Mouse (Mus musculus) thymus, adult 2 months (tissue): ENCODE results near the gene Tpo.

Experiments
- CTCF ChIP-seq: fragments of 200-500 bp; IDR thresholded peaks from 2 replicates; pipeline ENCODE4 v1.5.1; 2012; ENCODE audit warnings: mild to moderate bottlenecking, control low read depth, low read length, moderate library complexity, borderline replicate concordance; ENCODE audit not compliant: control insufficient read depth, poor library complexity, insufficient read depth; ENCODE audit errors: extremely low read depth
- POLR2A ChIP-seq: fragments of 200-500 bp; IDR thresholded peaks from 2 replicates; pipeline ENCODE4 v1.6.1; 2012; ENCODE audit warnings: mild to moderate bottlenecking, low read length, control low read depth, moderate library complexity; ENCODE audit not compliant: control insufficient read depth, poor library complexity, insufficient read depth; ENCODE audit errors: extremely low read depth

GRCm38 (mm10) chr12:30048848-30049247 is 83.6 kb downstream of the Tpo start:
- TF ChIP-seq CTCF (no peak), POLR2A (no peak)
